Mouse (Mus musculus) neural tube, embryonic 12.5 days (tissue): ENCODE data around the gene Ptma. TPM values are rescaled to one million over a fixed set of nuclear protein-coding genes. Genes with fewer than 3 reads are reported as not detected.
"Not testable (repeated sequence)": the region's sequence is repeated elsewhere in the genome, so short reads cannot be mapped to it uniquely, and the experiment has no call there.

Source experiments
- ATAC-seq: fragments of 200-750 bp; cut with Nextera tagmentation; 2 replicates; pipeline ENCODE4 v1.8.0; 2017; ENCODE audit warnings: low read depth, mild to moderate bottlenecking, moderate TSS enrichment, moderate library complexity; ENCODE audit not compliant: low FRiP score
- H3K27ac ChIP-seq: fragments of 300-500 bp; sonication (generic); 2 replicates; pipeline ENCODE4 v1.5.1; 2016
- H3K27me3 ChIP-seq: fragments of 300-500 bp; sonication (generic); replicated peaks from 2 replicates; pipeline ENCODE4 v1.6.1; 2016; ENCODE audit warnings: mild to moderate bottlenecking
- H3K36me3 ChIP-seq: fragments of 300-500 bp; sonication (generic); 2 replicates; pipeline ENCODE4 v1.6.1; 2016; ENCODE audit warnings: mild to moderate bottlenecking
- H3K4me1 ChIP-seq: fragments of 300-500 bp; sonication (generic); 2 replicates; pipeline ENCODE4 v1.6.1; 2016
- H3K4me2 ChIP-seq: fragments of 300-500 bp; sonication (generic); replicated peaks from 2 replicates; pipeline ENCODE4 v1.6.1; 2016; ENCODE audit warnings: mild to moderate bottlenecking
- H3K4me3 ChIP-seq: fragments of 300-500 bp; sonication (generic); 2 replicates; pipeline ENCODE4 v1.5.1; 2016
- H3K9ac ChIP-seq: fragments of 300-500 bp; sonication (generic); 2 replicates; pipeline ENCODE4 v1.6.1; 2016; ENCODE audit warnings: mild to moderate bottlenecking
- H3K9me3 ChIP-seq: fragments of 300-500 bp; sonication (generic); 2 replicates; pipeline ENCODE4 v1.6.1; 2016; ENCODE audit warnings: mild to moderate bottlenecking
- WGBS: fragments of 180-500 bp; shearing (Covaris S2); methylation state at CpG from one replicate; pipeline ENCODE4 v1.1.7; 2016; 5-methylcytosine and 5-hydroxymethylcytosine counted together
- polyA plus RNA-seq: library from polyadenylated mRNA; unstranded; fragments of >200 nt; fragmentation: Nextera tagmentation; extraction: Ambion mirVana; gene quantifications from 2 replicates; pipeline ENCODE4 v1.2.1, GENCODE M21; 2016

The Ptma gene
- polyA plus RNA-seq, 1 experiment from 2014 or later = 2,887 TPM

GRCm38 (mm10) chr1:86507866-86508265 is 18.7 kb upstream of the Ptma start:
- Histone ChIP-seq H3K27ac (no peak overlapping the region), H3K9me3 (no peaks in the 10 kb centered on the region), H3K4me1 (peaks cover 37% of the 10 kb centered on the region), H3K4me3 (no peak overlapping the region), H3K27me3 (no peaks in the 10 kb centered on the region), H3K36me3 (no peaks in the 10 kb centered on the region), H3K4me2 (no peak overlapping the region), H3K9ac (no peak overlapping the region)
- 94% methylated on average over 5 of the region's 5 CpGs for WGBS
- no peak for ATAC-seq

GRCm38 (mm10) chr1:86509410-86509809 is 17.1 kb upstream of the Ptma start:
- Histone ChIP-seq H3K9me3 (no peaks in the 10 kb centered on the region), H3K4me3 (no peak overlapping the region), H3K9ac (0 out of 2 replicates have a peak overlapping the region, but pooled peaks have one; percentile 17), H3K4me1 (peaks cover 28% of the 10 kb centered on the region), H3K4me2 (no peak overlapping the region), H3K36me3 (no peaks in the 10 kb centered on the region), H3K27ac (peak overlapping the region; percentile 37; the same call in 1 of the 2 replicates), H3K27me3 (no peaks in the 10 kb centered on the region)
- 4% methylated on average over 7 of the region's 7 CpGs for WGBS
- ATAC-seq = peak; percentile 82

- WGBS = 76% methylated on average over 1 of the region's 1 CpGs
- H3K27ac ChIP-seq = no peak overlapping the region
- H3K9ac ChIP-seq = no peak overlapping the region
- H3K36me3 ChIP-seq = no peaks in the 10 kb centered on the region
- no peak overlapping the region for H3K4me3 ChIP-seq
- no peaks in the 10 kb centered on the region for H3K27me3 ChIP-seq
- no peaks in the 10 kb centered on the region for H3K9me3 ChIP-seq
- no peak for ATAC-seq
- no peak overlapping the region for H3K4me2 ChIP-seq
- peaks cover 20% of the 10 kb centered on the region for H3K4me1 ChIP-seq
Measured at GRCm38 (mm10) chr1:86510266-86510665, 16.3 kb upstream of the Ptma start.

- peak overlapping the region; percentile 32; the same call in 1 of the 2 replicates for H3K27ac ChIP-seq
- peak; percentile 48; the same call in 1 of the 2 replicates for ATAC-seq
- no peaks in the 10 kb centered on the region for H3K36me3 ChIP-seq
- H3K4me3 ChIP-seq = no peak overlapping the region
- H3K9me3 ChIP-seq = no peaks in the 10 kb centered on the region
- peaks cover 15% of the 10 kb centered on the region for H3K4me1 ChIP-seq
- no peak overlapping the region for H3K9ac ChIP-seq
- no peaks in the 10 kb centered on the region for H3K27me3 ChIP-seq
- H3K4me2 ChIP-seq = no peak overlapping the region
- 52% methylated on average over 9 of the region's 9 CpGs for WGBS
Measured at GRCm38 (mm10) chr1:86510676-86511441, 15.7 kb upstream of the Ptma start.

GRCm38 (mm10) chr1:86512154-86512720 is 14.3 kb upstream of the Ptma start:
- H3K4me3 ChIP-seq = no peak overlapping the region
- 81% methylated on average over 4 of the region's 4 CpGs for WGBS
- no peak for ATAC-seq
- H3K4me1 ChIP-seq = peaks cover 5% of the 10 kb centered on the region; the same call in 1 of the 2 replicates
- H3K9me3 ChIP-seq = no peaks in the 10 kb centered on the region
- H3K36me3 ChIP-seq = no peaks in the 10 kb centered on the region
- H3K27me3 ChIP-seq = no peaks in the 10 kb centered on the region
- H3K4me2 ChIP-seq = no peak overlapping the region
- no peak overlapping the region for H3K27ac ChIP-seq
- no peak overlapping the region for H3K9ac ChIP-seq

GRCm38 (mm10) chr1:86513031-86513430 is 13.5 kb upstream of the Ptma start:
- not testable (repeated sequence) for H3K27me3 ChIP-seq, H3K4me2 ChIP-seq, ATAC-seq, H3K36me3 ChIP-seq, H3K4me1 ChIP-seq, H3K9ac ChIP-seq, H3K27ac ChIP-seq, H3K9me3 ChIP-seq, H3K4me3 ChIP-seq
- 88% methylated on average over 1 of the region's 1 CpGs for whole genome bisulfite sequencing

- Histone ChIP-seq H3K27me3 (no peaks in the 10 kb centered on the region), H3K9me3 (no peaks in the 10 kb centered on the region), H3K27ac (no peak overlapping the region), H3K4me1 (no peaks in the 10 kb centered on the region), H3K4me3 (no peak overlapping the region), H3K36me3 (no peaks in the 10 kb centered on the region), H3K4me2 (no peak overlapping the region), H3K9ac (no peak overlapping the region)
- no peak for ATAC-seq
- WGBS = 73% methylated on average over 6 of the region's 6 CpGs
Measured at GRCm38 (mm10) chr1:86515715-86516410, 10.7 kb upstream of the Ptma start.

GRCm38 (mm10) chr1:86517076-86517475 is 9.4 kb upstream of the Ptma start:
- Histone ChIP-seq H3K4me1 (peaks cover 3% of the 10 kb centered on the region; the same call in 1 of the 2 replicates), H3K36me3 (no peaks in the 10 kb centered on the region), H3K9ac (no peak overlapping the region), H3K9me3 (no peaks in the 10 kb centered on the region), H3K27ac (no peak overlapping the region), H3K4me3 (no peak overlapping the region), H3K4me2 (no peak overlapping the region), H3K27me3 (no peaks in the 10 kb centered on the region)
- ATAC-seq = no peak
- WGBS = 68% methylated on average over 3 of the region's 3 CpGs

GRCm38 (mm10) chr1:86520361-86520760 is 6.2 kb upstream of the Ptma start:
- Histone ChIP-seq H3K27me3 (no peaks in the 10 kb centered on the region), H3K4me1 (peaks cover 16% of the 10 kb centered on the region; the same call in 1 of the 2 replicates), H3K27ac (no peak overlapping the region), H3K4me3 (no peak overlapping the region), H3K9ac (no peak overlapping the region), H3K4me2 (no peak overlapping the region), H3K36me3 (no peaks in the 10 kb centered on the region), H3K9me3 (no peaks in the 10 kb centered on the region)
- WGBS = 45% methylated on average over 7 of the region's 7 CpGs
- no peak for ATAC-seq

- H3K27me3 ChIP-seq = no peaks in the 10 kb centered on the region
- H3K9me3 ChIP-seq = no peaks in the 10 kb centered on the region
- H3K4me2 ChIP-seq = no peak overlapping the region
- H3K4me1 ChIP-seq = peaks cover 16% of the 10 kb centered on the region; the same call in 1 of the 2 replicates
- no peak for ATAC-seq
- WGBS = 65% methylated on average over 7 of the region's 7 CpGs
- H3K9ac ChIP-seq = peak overlapping the region; percentile 29; the same call in 1 of the 2 replicates
- H3K36me3 ChIP-seq = no peaks in the 10 kb centered on the region
- 0 out of 2 replicates have a peak overlapping the region, but pooled peaks have one; percentile 1 for H3K4me3 ChIP-seq
- H3K27ac ChIP-seq = 0 out of 2 replicates have a peak overlapping the region, but pooled peaks have one; percentile 26
Measured at GRCm38 (mm10) chr1:86522286-86522871, 4.1 kb upstream of the Ptma start.

GRCm38 (mm10) chr1:86523776-86524618 is 2.5 kb upstream of the Ptma start:
- 83% methylated on average over 8 of the region's 8 CpGs for WGBS
- Histone ChIP-seq H3K4me2 (peak overlapping the region; percentile 85), H3K27ac (peak overlapping the region; percentile 92; the same call in 1 of the 2 replicates), H3K27me3 (no peaks in the 10 kb centered on the region), H3K36me3 (peaks cover 8% of the 10 kb centered on the region), H3K9ac (peak overlapping the region; percentile 90; the same call in 1 of the 2 replicates), H3K9me3 (no peaks in the 10 kb centered on the region), H3K4me1 (peaks cover 21% of the 10 kb centered on the region; the same call in 1 of the 2 replicates), H3K4me3 (no peak overlapping the region)
- ATAC-seq = no peak
